Mouse (Mus musculus) ovary, postnatal 14 days (tissue): Measurements from ENCODE around the gene Olfr715b.
"Not testable (repeated sequence)": the region's sequence is repeated elsewhere in the genome, so short reads cannot be mapped to it uniquely, and the experiment has no call there.

ENCODE experiments used
- DNase-seq: peaks from one replicate; pipeline ENCODE4 v3.0.0; 2022; ENCODE audit warnings: low spot score

Gene Olfr715b

DNA sequence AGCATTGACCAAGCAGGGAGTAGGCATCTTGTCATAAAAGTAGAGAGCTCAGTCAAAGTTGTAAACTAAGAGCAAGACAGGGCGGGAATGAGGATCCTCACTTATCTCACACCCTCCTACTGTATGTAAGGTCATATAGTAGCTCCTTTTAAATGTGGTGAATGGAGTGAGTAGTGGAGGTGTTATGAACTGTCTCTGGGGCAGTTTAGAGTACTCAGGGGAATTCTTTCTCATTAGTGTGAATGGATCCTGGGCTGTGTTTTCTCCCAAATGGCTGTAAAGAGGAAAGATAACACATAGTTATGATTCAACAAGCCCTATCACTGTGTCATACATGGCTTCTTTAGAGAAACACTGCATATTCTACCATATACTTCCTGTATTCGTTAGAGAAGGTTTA, at the start of gene Olfr715b:
TSS of gene Olfr715b (minus strand) at position 101 of the 400 bp plus-strand sequence.
- DNase-seq = not testable (repeated sequence)

GRCm38 (mm10) chr7:107138027-107138426, 27.9 kb upstream of the Olfr715b start, which contains the start of gene Olfr716:
Gene Olfr716 (plus strand): TSS chr7:107138327.
- DNase-seq = not testable (repeated sequence)

GRCm38 (mm10) chr7:107130983-107131382, 20.8 kb upstream of the Olfr715b start, which contains the start of gene Olfr715:
Gene Olfr715 (minus strand): TSS chr7:107131083.
- DNase-seq = not testable (repeated sequence)

- no peak for DNase-seq
Observed at GRCm38 (mm10) chr7:107092920-107093319, 17.2 kb downstream of the Olfr715b start, which contains the start of gene Olfr17. Gene Olfr17 (plus strand): TSS chr7:107093220.

DNA sequence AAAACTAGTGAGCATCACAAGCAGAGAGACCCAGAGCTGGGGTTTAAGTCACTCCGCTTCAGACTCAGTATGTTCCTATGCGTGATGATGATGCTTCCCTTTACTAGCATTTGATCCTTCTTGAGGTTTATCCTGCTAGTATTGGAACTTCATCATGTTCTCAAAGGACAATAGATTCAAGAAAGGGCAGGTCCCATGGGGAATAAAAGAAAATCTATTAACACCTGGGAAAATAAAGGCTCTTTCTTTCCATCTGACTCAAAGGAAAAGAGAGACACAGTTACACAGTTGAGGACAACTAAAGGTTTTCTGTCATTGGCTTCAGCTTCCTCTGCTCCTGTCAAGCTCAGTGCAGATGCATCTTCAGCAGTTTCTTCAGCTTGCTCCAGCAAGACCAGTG, 39.5 kb downstream of the Olfr715b start, which contains the start of gene Olfr714:
TSS of gene Olfr714 (plus strand) at position 301 of the 400 bp plus-strand sequence.
- no peak for DNase-seq
